Comparison of ENCODE assay signal across 27 mouse cellular contexts in the genomic region with DNA sequence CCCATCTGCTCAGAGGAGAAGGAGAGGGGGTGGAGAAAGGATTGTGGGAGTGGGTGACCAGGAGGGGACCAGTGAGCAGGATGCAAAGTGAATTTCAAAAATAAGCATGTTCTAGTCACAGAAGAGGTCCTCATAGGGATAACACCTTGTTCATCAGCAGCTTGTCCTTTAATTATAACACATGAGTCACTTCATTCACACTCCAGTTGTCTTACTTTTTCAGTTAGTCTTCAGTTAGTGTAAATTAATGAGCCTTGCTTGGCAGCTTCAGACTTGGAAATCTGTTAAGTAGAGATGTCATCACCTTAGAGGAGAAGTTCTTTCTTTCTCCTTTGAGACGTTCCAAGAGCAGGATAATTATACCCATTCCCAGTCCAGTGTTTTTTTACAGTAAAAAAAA.
DNase-seq lines count a peak whose midpoint lies in the region; ATAC-seq and TF ChIP-seq lines count a peak whose summit lies in the region.
"Had no signal": no experiment of that assay in that cellular context is flagged by ENCODE, and none has a peak within 500 bp of the region (broad histone marks: within the 10 kb centered on the region; RNA-seq: fewer than 3 reads in every experiment).

No protein-coding gene starts in this region.

- no peak overlapping the region for H3K4me2 ChIP-seq in forebrain, embryonic 15.5 days (replicated peaks)
- H3K4me2 ChIP-seq in forebrain, embryonic 11.5 days (ENCODE audit: low read depth, low read length, severe bottlenecking): no peak overlapping the region
- no peak overlapping the region for H3K4me2 ChIP-seq in forebrain, postnatal 0 days (ENCODE audit: low read depth)
- H3K4me2 ChIP-seq in midbrain, postnatal 0 days (ENCODE audit: low read depth, low read length, poor library complexity, severe bottlenecking): no peak overlapping the region
- H3K4me2 ChIP-seq: embryonic facial prominence, embryonic 13.5 days; heart, embryonic 13.5 days; hindbrain, embryonic 14.5 days had no signal

- 34% methylated on average over 1 of the region's 1 CpGs for WGBS in forebrain, embryonic 15.5 days
- WGBS in forebrain, embryonic 11.5 days: 74% methylated on average over 1 of the region's 1 CpGs
- WGBS in forebrain, postnatal 0 days: 61% methylated on average over 1 of the region's 1 CpGs
- 96% methylated on average over 1 of the region's 1 CpGs for WGBS in midbrain, postnatal 0 days

- H3K4me3 ChIP-seq in forebrain, embryonic 15.5 days: no peak overlapping the region
- no peak overlapping the region for H3K4me3 ChIP-seq in forebrain, embryonic 11.5 days (ENCODE audit: low read depth, low read length)
- no peak overlapping the region for H3K4me3 ChIP-seq in forebrain, postnatal 0 days (ENCODE audit: low read depth, low read length)
- H3K4me3 ChIP-seq in midbrain, postnatal 0 days (ENCODE audit: low read depth, low read length): no peak overlapping the region
- H3K4me3 ChIP-seq: embryonic facial prominence, embryonic 10.5 days; embryonic facial prominence, embryonic 13.5 days; erythroblast, embryonic 14.5 days; heart, adult 2 months; heart, embryonic 10.5 days; heart, embryonic 13.5 days had no signal

- no peaks in the 10 kb centered on the region for H3K9me3 ChIP-seq in forebrain, embryonic 15.5 days
- H3K9me3 ChIP-seq in forebrain, embryonic 11.5 days (ENCODE audit: control insufficient read depth, low read length): no peaks in the 10 kb centered on the region
- no peaks in the 10 kb centered on the region for H3K9me3 ChIP-seq in forebrain, postnatal 0 days (ENCODE audit: low read length)
- no peaks in the 10 kb centered on the region for H3K9me3 ChIP-seq in midbrain, postnatal 0 days (ENCODE audit: low read length)
- H3K9me3 ChIP-seq: embryonic facial prominence, embryonic 10.5 days; embryonic facial prominence, embryonic 13.5 days; heart, embryonic 10.5 days; heart, embryonic 13.5 days had no signal

- no peaks in the 10 kb centered on the region for H3K27me3 ChIP-seq in forebrain, embryonic 15.5 days
- H3K27me3 ChIP-seq in forebrain, embryonic 11.5 days (ENCODE audit: control insufficient read depth, insufficient read depth, low read length): no peaks in the 10 kb centered on the region
- no peaks in the 10 kb centered on the region for H3K27me3 ChIP-seq in forebrain, postnatal 0 days (ENCODE audit: insufficient read depth, low read length)
- H3K27me3 ChIP-seq in midbrain, postnatal 0 days (ENCODE audit: insufficient read depth, low read length): no peaks in the 10 kb centered on the region
- H3K27me3 ChIP-seq: embryonic facial prominence, embryonic 13.5 days; heart, embryonic 13.5 days had no signal

- DNase-seq in forebrain, embryonic 11.5 days (ENCODE audit: low spot score): no peak
- peak; percentile 69 for DNase-seq in brain, embryonic 14.5 days (ENCODE audit: low read depth)
- DNase-seq in forebrain, postnatal 0 days: peak; percentile 7
- DNase-seq in urinary bladder, postnatal 36 days (ENCODE audit: low spot score in 2 of 2): no peak
- no peak for DNase-seq in midbrain, postnatal 0 days (ENCODE audit: low spot score)
- DNase-seq: adrenal gland, adult 2 months; adrenal gland, postnatal 14 days; cerebellum, adult 18-20 months; cerebellum, adult 9-10 months; cerebellum, postnatal 25 days; gastrocnemius, postnatal 10 days; gastrocnemius, postnatal 36 days; heart, adult 2 months; heart, postnatal 14 days; heart, postnatal 4 days; kidney, adult 18-20 months had no signal

- no peaks in the 10 kb centered on the region for H3K4me1 ChIP-seq in forebrain, embryonic 15.5 days
- no peaks in the 10 kb centered on the region for H3K4me1 ChIP-seq in forebrain, embryonic 11.5 days (replicated peaks; ENCODE audit: control insufficient read depth, insufficient read depth, low read length)
- no peaks in the 10 kb centered on the region for H3K4me1 ChIP-seq in forebrain, postnatal 0 days (ENCODE audit: insufficient read depth)
- no peaks in the 10 kb centered on the region for H3K4me1 ChIP-seq in midbrain, postnatal 0 days (ENCODE audit: insufficient read depth, low read length)
- H3K4me1 ChIP-seq: embryonic facial prominence, embryonic 10.5 days; embryonic facial prominence, embryonic 13.5 days; heart, embryonic 10.5 days; heart, embryonic 13.5 days had no signal

- no peaks in the 10 kb centered on the region for H3K36me3 ChIP-seq in forebrain, embryonic 15.5 days
- no peaks in the 10 kb centered on the region for H3K36me3 ChIP-seq in forebrain, embryonic 11.5 days (ENCODE audit: control insufficient read depth, insufficient read depth, low read length)
- H3K36me3 ChIP-seq in forebrain, postnatal 0 days (ENCODE audit: insufficient read depth): no peaks in the 10 kb centered on the region
- no peaks in the 10 kb centered on the region for H3K36me3 ChIP-seq in midbrain, postnatal 0 days (ENCODE audit: insufficient read depth, low read length)
- H3K36me3 ChIP-seq: embryonic facial prominence, embryonic 10.5 days; embryonic facial prominence, embryonic 13.5 days; heart, embryonic 10.5 days; heart, embryonic 13.5 days had no signal

- no peak for TF ChIP-seq POLR2A in brain, embryonic 14.5 days (IDR thresholded peaks at IDR 0.05; ENCODE audit: borderline replicate concordance, extremely low read depth, insufficient read depth, insufficient read length, poor library complexity, severe bottlenecking)

- ATAC-seq in forebrain, embryonic 15.5 days (replicated peaks): peak; percentile 69
- no peak for ATAC-seq in forebrain, embryonic 11.5 days (replicated peaks; ENCODE audit: low FRiP score)
- ATAC-seq in forebrain, postnatal 0 days: peak; percentile 25; the same call in 1 of the 2 replicates
- ATAC-seq in midbrain, postnatal 0 days (ENCODE audit: low FRiP score): no peak
- ATAC-seq: CD4-positive, CD25-positive, alpha-beta regulatory T cell, adult 4 months; hindbrain, postnatal 0 days; inflammation-experienced regulatory T-cells, adult 6 months; intestine, embryonic 16.5 days had no signal

- H3K27ac ChIP-seq in forebrain, embryonic 15.5 days (replicated peaks): no peak overlapping the region
- no peak overlapping the region for H3K27ac ChIP-seq in forebrain, embryonic 11.5 days (ENCODE audit: low read depth, low read length)
- no peak overlapping the region for H3K27ac ChIP-seq in forebrain, postnatal 0 days (ENCODE audit: low read depth, low read length)
- H3K27ac ChIP-seq in midbrain, postnatal 0 days (ENCODE audit: low read depth, low read length): no peak overlapping the region
- H3K27ac ChIP-seq: embryonic facial prominence, embryonic 10.5 days; embryonic facial prominence, embryonic 13.5 days; heart, adult 2 months; heart, embryonic 10.5 days; heart, embryonic 13.5 days; hindbrain, embryonic 14.5 days; hindbrain, postnatal 0 days had no signal

- TF ChIP-seq CTCF in brain, embryonic 14.5 days (IDR thresholded peaks at IDR 0.05; ENCODE audit: borderline replicate concordance, extremely low read depth, insufficient read depth, insufficient read length): no peak
- no peak for TF ChIP-seq CTCF in forebrain, postnatal 0 days (IDR thresholded peaks at IDR 0.05; ENCODE audit: low read depth)
- no peak for TF ChIP-seq CTCF in midbrain, postnatal 0 days (IDR thresholded peaks at IDR 0.05)

- H3K9ac ChIP-seq in forebrain, embryonic 15.5 days (replicated peaks): no peak overlapping the region
- no peak overlapping the region for H3K9ac ChIP-seq in forebrain, embryonic 11.5 days (ENCODE audit: low read length)
- no peak overlapping the region for H3K9ac ChIP-seq in forebrain, postnatal 0 days
- H3K9ac ChIP-seq in midbrain, postnatal 0 days (replicated peaks; ENCODE audit: low read length, poor library complexity, severe bottlenecking): no peak overlapping the region
- H3K9ac ChIP-seq: embryonic facial prominence, embryonic 13.5 days; heart, embryonic 13.5 days; hindbrain, embryonic 14.5 days had no signal

Comparison
In these comparisons a context has a peak if more than half of its experiments do, and no peak if none do; other contexts are left out.
1. ATAC-seq: peak in forebrain, embryonic 15.5 days (single experiment) and forebrain, postnatal 0 days (single experiment); none in forebrain, embryonic 11.5 days (single experiment) and midbrain, postnatal 0 days (single experiment).
2. DNase-seq: peak in brain, embryonic 14.5 days (single experiment) and forebrain, postnatal 0 days (single experiment); none in forebrain, embryonic 11.5 days (single experiment), urinary bladder, postnatal 36 days (0 of 2) and midbrain, postnatal 0 days (single experiment).